Mouse (Mus musculus) heart, postnatal 14 days (tissue): Measurements from ENCODE around the gene Klrb1f. TPM values are rescaled to one million over a fixed set of nuclear protein-coding genes. Genes with fewer than 3 reads are reported as not detected.
"Not testable (repeated sequence)": the region's sequence is repeated elsewhere in the genome, so short reads cannot be mapped to it uniquely, and the experiment has no call there.

Experiments
- DNase-seq, 2 experiments: peaks; one replicate each; pipeline ENCODE4 v3.0.0; 2021 to 2022
- intact Hi-C: fragments of 180-260 bp; cut with DNase I; formaldehyde crosslinking; loops from one replicate; pipeline ENCODE4 v1.15.1; 2025
- long read RNA-seq, 2 experiments: library from polyadenylated mRNA; stranded (forward); transcript quantifications; one replicate each; pipeline ENCODE4 v2.0.0; 2021
- total RNA-seq, 2 experiments: library from RNA; stranded (reverse); gene quantifications; 2 replicates each; pipeline ENCODE4 v1.2.3; 2021

Klrb1f gene
- under 1 TPM in 1 of 2 experiments, not detected in 1; 0.17 TPM for total RNA-seq
- long read RNA-seq, experiment 1: 0 reads
- long read RNA-seq, experiment 2: 0 reads

DNA sequence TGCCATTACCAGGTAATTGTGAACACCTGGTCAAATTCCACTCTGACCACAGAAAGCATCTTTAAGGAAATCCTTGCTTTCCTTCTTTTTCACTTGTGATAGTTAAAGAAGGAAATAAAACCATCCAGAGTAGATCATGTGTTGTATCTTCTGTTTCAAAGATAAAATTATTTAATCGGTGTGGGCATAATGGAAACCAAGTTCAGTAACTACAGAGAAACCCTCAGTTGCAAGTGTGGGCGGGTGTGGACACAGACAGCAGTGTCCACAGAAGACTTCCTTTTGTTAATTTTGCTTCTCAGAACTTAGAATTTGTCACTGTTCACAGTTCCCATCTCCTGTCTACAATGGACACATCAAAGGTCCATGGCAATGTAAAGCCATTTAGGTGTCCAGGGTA lies at the start of gene Klrb1f:
Klrb1f (plus strand) TSS at position 301 of the 400 bp plus-strand sequence.
- no peak for DNase-seq
- intact Hi-C loops: no loop called here

DNA sequence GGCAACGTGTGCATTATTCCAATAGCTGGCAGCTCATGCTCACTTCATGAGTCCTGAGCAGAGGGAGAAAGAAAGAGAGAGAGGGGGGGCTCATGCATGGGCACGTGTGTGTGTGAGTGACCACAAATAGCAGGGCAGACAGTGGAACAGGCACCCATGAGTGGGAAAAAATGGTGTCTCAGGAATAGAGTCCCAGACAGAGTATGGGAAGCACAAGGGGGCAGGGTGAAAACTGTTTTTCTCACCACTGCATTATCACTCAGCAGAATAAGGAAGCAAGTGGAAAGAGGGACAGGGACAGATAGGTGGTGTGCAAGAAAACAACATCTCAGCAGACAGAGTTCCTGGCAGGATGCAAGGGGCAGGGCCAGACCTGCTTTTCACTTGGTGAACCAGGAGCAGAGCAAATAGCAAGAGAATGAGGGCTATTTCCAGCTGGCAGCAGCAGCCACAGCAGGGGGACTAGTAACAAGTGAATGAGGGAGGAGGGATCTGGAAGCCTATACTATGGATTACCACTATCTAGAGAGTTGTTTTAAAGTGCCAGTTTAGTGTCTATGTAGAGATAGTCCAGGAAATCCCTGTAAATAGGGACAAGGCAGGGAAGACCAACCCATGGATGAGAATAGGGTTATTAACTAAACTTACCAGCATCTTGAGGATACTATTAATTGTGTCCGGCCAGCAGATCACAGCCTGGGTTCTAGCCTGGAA lies 49.5 kb upstream of the Klrb1f start:
- intact Hi-C loops: no loop called here
- no peak for DNase-seq

DNA sequence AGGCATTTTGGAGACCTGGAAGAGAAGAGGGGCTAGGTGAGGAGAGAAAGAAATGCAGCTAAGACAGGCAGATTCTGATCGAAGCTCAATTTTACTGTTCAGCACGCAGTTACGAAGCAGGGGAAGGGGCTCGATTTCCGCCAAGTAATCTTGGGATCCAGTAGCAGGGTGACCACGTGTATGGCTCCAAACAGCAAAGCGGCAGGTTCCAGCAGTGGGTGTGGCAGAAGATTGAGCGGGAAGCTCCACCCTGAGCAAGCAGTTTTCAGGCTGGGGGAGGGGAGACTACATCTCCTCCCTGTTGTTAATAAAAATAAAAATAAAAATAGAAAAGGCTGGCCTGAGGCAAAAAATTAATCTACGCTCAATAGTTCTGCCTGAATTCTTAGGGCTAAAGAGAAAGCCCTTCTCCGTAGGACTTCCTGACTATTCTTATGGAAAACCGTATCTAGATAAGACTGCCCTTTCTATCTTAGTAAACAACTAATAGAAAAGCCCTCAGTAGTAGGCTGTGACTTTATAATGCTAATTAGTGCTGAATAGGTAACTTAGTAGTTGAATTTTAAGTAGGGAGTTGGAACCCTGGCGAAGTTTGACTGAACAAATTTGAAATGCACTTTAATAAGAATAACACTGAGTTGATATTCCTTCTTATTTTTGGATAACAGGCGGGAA lies 48.8 kb upstream of the Klrb1f start:
- no peak for DNase-seq
- intact Hi-C loops: no loop called here

DNA sequence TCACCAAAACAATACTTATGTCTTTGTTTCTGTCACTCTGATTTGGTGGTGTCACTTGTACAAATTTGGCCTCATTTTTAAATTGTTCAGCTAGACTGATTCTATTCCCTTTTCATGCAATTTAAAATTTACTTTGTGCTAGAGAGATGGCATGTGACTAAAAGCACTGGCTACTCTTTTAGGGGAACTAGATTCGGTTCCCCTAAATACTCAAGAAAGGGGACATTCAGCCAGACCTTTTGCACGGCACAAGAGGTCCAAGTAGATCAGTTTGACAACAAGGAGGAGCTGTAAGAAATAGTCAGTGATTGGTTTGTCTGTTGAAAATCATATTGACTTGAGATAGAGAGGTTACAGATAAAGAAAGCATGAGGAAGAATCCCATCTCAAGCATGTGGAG lies 44.3 kb upstream of the Klrb1f start:
- intact Hi-C loops: no loop called here

DNA sequence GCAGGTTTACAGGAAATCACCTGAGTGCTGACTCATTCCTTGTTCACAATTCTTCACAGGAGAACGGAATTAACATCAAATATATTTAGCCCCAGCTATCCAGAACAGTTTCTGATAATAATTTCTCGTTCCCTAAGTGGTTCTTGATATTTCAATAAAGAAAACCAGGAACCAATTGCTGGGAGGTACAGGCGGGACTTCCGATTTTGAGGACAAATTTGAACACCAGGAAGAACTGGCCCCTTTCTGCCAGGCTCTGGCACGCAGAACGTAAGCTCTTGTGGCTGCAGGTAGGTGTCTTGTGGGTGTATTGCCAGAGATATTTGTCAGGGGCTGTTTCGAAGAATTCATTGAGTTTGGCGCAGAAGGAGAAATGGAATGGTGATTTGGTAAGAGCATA lies 37.1 kb upstream of the Klrb1f start:
- no peak for DNase-seq
- intact Hi-C loops: no loop called here

More for the DNA sequence above, 44.3 kb upstream of the Klrb1f start:
- no peak for DNase-seq

DNA sequence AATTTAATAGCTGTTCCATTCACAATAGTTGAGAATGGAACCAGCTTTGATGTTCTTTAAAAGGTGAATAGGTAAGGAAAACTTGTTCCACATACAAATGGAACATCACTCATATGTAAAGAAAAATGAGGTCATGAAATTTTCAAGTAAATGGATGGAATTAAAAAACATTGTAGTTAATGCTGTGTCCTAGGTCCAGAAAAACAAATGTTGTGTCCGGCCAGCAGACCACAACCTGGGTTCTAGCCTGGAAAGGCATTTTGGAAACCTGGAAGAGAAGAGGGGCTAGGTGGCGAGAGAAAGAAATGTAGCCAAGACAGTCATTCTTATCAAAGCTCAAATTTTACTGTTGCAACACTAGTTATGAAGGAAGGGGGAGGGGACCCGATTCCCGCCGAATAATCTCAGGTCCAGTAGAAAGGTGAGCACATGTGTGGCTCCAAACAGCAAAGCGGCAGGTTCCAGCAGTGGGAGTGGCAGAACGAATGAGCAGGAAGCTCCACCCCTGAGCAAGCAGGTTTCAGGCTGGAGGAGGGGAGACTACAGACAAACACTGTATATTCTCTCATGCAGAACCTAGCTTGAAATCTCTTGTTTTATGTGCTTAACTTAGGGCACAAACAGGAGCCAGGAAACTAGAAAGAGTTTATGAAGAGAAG lies 35.7 kb upstream of the Klrb1f start:
- DNase-seq, intact Hi-C loops: not testable (repeated sequence)

DNA sequence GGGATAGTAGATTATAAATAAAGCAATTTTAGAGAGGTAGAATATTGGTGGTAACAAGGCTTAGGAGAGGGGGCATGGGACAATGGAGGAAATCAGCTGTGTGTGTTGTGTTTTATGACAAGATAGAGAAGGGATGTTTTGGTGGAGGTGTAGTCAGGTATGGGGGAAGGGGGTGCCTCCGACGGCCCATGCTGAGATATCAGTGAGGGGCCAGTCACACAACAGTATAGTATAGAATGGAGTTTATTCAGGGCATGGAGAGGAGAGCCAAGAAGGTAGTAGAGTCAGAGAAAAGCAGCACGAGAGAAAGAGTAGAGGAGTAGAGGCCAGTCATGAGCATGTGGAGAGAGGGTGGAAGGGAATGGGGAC lies 35.2 kb upstream of the Klrb1f start:
- intact Hi-C loops: no loop called here
- no peak for DNase-seq

DNA sequence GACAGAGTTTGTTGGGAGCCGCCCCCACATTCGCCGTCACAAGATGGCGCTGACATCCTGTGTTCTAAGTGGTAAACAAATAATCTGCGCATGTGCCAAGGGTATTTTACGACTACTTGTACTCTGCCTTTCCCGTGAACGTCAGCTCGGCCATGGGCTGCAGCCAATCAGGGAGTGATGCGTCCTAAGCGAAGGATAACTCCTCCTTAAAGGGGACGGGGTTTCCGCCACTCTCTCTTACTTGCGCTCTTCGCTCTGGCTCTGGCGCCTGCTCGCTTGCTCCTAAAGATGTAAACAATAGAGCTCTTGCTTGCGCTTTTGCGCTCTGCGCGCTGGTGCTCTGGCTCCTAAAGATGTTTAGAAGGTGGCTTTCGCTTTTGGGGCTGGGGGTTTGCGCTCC lies 33.7 kb upstream of the Klrb1f start:
- intact Hi-C loops, DNase-seq: not testable (repeated sequence)

DNA sequence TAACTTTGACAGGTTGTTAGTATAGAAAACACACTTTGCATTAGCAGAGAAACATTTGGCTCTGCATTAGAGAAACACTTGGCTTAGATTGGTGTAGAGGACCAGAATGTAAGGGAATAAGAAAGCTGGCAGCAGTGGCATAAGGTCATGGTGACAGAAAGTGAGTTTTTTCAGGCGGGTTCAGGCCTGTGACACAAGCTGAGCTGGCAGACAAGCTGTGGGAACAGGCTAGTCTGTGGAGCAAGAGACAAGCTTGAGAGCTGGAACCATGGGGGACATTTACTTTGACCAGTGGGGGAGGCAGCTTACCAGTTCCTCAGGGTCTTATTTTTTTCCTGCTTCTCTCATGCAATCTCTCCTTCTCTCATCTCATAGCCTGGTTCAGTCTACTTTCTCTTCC lies 32.7 kb upstream of the Klrb1f start:
- intact Hi-C loops: no loop called here
- no peak for DNase-seq

DNA sequence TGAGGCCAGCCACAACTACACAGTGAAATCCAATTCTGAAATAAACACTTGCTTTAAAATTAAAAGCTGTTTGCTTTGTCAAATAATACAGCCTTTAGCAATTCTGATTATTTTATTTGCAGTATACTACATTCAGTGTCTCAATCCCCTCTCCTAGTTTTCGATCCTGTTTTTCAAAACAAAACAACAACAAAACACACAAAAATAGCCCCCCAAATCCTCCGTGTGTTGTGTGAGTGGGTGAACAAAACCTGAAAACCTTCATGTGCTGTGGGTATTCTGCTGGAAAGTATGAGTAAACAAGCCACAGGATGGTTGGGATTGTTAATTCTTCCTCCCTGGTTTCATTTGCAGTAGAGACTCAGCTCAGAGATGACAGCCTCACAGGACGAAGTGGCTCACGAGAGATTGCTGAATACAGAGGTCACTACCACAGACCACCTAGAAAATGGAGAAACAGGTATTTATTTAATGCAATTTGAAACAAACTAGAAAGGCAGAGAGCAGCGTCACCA lies 31.9 kb upstream of the Klrb1f start:
- no peak for DNase-seq
- intact Hi-C loops: no loop called here

DNA sequence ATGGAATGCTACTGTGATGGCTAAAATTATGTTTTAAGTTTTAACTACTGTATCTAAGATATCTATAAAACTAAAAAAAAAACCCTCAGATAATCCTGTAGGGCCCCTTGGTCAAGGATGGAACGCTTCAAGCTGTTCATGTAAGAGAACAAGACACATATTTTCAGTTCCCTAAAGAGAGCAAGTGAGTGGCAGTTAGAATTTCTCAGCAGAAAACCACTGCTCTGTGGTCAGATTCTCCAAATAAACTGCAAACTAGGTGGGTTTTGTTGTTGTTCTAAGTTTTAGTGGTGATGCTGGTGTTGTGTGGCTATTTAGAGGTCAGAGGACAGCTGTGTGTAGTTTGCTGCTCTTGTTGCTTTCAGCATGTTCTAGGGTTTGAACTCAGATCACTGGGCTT lies 31.3 kb upstream of the Klrb1f start:
- intact Hi-C loops: no loop called here
- DNase-seq: no peak

DNA sequence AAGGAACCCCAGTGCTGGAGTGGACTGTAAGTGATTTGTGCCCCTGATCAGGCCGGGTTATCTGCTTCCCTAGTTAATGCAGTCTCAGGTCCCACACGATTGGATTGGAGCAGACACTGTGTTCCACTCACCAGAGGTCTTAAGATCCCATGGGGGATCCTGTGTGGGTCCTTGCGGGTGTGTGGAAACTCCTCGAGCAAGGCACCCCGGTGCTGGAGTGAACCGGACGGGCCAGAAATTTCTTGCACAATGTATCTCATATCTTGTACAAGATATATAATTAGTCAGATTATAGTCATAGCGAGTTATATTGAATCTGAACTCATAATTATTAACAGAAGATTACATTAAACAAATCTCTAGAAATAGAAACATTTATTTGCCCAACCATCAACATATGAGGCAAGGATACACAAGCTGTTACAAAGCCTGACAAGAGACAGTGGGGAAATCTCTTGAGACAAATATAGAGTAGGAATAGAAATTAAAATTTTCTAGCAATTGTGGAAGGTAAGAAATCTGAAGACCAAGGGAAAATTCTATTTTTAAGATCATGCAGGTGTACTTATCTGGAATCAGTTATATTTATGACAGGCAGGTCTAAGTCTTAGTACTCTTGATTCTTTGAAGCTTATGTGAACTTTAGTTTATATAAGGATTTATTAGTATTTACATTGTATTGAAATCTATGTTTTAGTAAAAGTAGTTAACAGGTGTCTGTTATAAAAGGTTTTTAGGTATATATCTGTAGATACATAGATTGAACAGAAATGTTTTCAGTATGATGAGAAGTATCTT lies 18.1 kb upstream of the Klrb1f start:
- no peak for DNase-seq
- intact Hi-C loops: no loop called here

DNA sequence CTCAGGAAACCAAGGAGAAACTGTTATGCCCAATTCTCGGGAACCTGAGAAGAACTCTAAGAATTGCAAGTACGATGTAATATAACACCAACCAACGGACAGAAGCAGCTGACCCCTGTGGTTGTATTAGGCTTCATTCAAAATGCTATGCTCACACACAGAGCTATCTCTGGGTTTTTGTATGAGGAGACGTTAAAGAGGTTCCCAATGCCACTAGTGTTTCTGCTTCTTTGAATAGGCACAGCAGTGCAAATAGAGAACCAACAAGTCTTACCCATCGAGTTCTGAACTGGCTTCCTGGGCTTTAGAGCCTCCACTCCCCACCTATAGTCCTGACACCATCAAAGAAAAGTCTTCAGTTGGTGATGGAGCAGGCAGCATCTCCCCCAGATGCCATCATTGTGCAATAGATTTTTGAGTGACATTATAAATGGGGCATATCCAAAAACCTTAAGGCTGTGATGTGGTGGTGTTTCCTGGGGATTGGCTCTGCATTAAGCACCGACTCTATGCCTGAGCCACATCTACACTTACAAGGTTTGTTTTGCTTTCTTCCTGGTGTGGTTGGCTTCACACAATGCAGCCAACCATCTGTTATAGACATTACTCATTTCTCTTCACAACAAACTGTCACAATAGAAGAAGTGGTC lies 15.4 kb upstream of the Klrb1f start:
- intact Hi-C loops: loop anchor here (5.0 kb wide), 1 partner anchor 227 kb away; no protein-coding TSS in a partner anchor
- DNase-seq: no peak

DNA sequence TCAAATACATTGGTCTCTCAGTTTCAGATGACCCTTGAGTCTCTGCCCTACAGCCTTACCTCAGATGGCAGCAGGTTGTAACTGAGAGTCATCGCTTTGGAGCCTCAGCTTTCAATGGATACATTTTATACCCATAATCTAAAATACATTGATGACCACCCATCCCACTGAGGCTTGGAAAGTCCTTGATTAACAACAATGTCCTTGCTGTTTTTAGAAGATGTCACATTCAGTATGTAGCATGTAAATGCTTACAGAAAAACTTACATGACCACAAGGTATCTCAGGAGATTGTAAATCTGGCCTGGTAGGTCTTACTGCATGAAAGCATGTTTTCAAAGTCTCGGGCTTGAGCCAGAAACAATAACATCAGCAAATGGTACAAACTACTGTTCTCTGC lies 14.7 kb upstream of the Klrb1f start:
- intact Hi-C loops: loop anchor here (5.0 kb wide), 1 partner anchor 226 kb away; no protein-coding TSS in a partner anchor
- no peak for DNase-seq

DNA sequence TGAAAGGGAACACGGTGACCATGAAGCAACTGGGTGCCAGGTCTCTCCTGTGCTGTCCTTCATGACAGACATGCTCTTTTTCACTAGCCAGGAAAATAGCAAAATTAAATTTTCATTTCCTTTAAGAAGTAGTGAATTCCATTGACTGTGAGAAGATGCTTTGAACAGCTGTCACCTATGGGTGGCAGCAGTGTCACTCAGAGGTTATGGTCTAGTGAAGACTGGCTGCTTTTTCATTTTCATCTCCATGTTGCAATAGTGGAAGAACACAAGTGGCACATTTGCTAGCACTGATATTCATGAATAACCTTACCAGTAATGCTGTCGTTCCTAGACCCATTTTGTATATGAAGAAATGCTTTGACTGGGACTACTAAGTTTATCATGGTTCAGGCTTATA lies 12.3 kb upstream of the Klrb1f start:
- peak in 1 of 2 experiments; percentile 13 for DNase-seq
- intact Hi-C loops: loop anchor here (5.0 kb wide), 1 partner anchor 224 kb away; no protein-coding TSS in a partner anchor

DNA sequence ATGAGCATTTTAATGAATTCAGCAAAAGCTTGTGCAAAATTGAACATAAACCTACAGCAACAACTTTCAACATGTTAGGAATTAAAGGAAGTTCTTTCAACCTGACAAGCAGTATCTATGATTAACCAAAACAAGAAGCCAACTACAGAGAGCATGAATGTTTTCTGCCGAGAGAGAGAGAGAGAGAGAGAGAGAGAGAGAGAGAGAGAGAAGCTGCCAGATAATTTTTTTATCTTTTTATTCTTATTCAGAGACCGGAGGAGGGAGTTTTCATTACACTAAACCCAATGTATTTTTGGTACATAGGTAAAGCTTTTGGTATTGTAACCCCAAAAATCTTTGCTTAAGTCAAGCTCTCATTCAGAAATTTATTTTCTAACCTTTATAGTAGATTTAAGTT lies 10.7 kb upstream of the Klrb1f start:
- no peak for DNase-seq
- intact Hi-C loops: no loop called here

DNA sequence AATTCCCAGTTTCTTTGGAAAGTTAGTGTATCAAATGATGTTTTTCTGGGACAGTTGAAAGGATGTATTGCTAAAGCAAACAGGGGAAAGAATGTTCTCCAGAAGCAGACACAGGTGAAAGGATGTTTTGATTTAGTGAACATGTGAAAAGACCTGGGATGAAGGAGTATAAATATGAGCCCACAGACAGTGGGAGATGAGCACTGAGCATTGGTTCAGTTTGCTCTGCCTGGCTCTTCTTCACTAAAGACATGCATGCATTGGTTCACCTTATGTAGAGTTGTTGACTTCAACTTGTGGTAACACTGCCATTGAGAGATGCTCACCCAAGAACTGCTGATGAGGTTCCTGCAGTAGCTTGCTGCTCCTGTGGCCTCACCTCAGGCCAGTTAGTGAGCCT lies 9.4 kb upstream of the Klrb1f start:
- intact Hi-C loops: no loop called here

DNA sequence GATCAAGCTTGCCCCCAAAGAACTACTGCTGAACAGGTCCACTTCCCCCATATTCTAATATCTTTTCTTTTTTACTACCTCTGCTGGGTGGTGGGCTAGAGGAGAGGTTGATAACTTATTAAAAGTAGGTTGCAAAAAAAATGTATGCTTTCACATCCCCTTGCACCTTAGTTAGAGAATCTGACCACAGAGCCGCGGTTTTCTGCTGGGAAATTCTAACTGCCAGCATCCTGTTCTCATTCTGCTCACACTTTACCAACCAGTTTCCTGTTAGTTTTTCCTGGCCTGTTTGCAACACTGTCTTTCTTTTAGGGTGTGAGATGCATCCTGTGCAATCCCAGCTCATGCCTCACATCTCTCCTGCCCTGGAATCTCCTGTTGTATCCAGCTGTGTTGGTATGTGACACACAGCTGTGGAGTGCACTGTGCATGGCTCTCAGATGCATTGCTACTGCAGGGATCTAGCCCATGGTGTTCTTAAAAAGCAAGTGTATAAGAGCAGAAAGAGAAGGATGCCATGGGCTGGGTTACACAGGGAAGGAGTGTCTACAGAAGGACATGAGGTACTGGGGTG lies 8.7 kb upstream of the Klrb1f start:
- no peak for DNase-seq
- intact Hi-C loops: no loop called here

More for the DNA sequence above, 9.4 kb upstream of the Klrb1f start:
- no peak for DNase-seq

DNA sequence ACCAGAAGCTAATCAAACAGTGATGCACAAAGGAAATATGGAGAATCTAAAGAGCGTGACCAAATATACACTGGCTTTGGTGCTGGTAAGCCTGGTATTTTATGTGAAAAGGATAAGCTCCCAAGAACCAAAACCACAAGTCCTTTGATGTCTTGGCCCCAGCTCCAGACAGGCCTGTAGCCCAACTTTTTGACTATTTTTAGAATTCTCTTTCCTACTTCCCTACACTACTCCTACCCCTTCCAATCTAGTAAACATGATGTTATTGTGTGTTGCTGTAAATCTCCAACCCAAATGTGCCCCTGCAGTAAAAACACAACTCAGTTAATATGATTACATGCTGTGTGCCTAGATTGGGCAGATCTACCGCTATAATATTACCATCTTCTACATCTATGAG lies 4.2 kb upstream of the Klrb1f start:
- intact Hi-C loops: no loop called here
- DNase-seq: no peak

DNA sequence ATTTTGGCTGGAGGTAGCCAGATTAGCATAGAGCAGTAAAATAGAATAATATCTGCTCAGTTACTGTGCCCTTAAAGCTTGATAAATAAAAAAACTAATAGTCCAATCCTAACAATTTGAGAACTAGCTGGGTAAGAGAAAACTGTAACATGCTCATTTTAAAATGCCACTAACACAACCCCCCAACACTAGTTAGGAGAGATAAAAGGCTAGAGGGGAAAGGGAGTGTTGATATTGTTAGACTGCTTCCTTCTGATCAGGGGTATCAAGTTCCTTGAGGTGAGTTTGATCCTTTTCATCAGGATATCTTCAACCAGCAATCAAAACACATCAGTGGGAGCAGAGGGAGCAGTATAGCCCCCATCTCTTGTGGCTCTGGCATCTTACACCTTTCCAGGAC lies 3.2 kb upstream of the Klrb1f start:
- no peak for DNase-seq
- intact Hi-C loops: no loop called here
